Mouse (Mus musculus) CH12.LX (cell line): ENCODE measurements around the gene Gpcpd1. TPM values are rescaled to one million over a fixed set of nuclear protein-coding genes. Genes with fewer than 3 reads are reported as not detected.

ENCODE experiments used
- DNase-seq: peaks from one replicate; pipeline ENCODE4 v3.0.0-alpha.2; 2013; ENCODE audit errors: extremely low read depth
- H3K27ac ChIP-seq: 2 replicates; pipeline ENCODE4 v1.5.1; 2012; ENCODE audit warnings: low read depth, mild to moderate bottlenecking, control low read depth, moderate library complexity; ENCODE audit not compliant: insufficient read depth
- H3K27me3 ChIP-seq: replicated peaks from 2 replicates; pipeline ENCODE3; 2012; ENCODE audit warnings: inconsistent platforms
- H3K36me3 ChIP-seq, 2 experiments: replicated peaks in 1 of 2; 2 replicates each; pipeline versions ENCODE3 to v1.6.1; 2012; ENCODE audit warnings: inconsistent platforms in 1 of 2, low read length in 1 of 2, mild to moderate bottlenecking in 1 of 2, mixed read lengths in 1 of 2, moderate library complexity in 1 of 2; ENCODE audit not compliant: control insufficient read depth in 1 of 2, insufficient read depth in 1 of 2
- H3K4me1 ChIP-seq, 2 experiments: 2 replicates each; pipeline ENCODE4 v1.6.1; 2012; ENCODE audit warnings: inconsistent platforms in 1 of 2, moderate library complexity in 1 of 2; ENCODE audit not compliant: insufficient read depth in 2 of 2, control insufficient read depth in 1 of 2
- H3K4me2 ChIP-seq: 2 replicates; pipeline ENCODE4 v1.6.1; 2012; ENCODE audit warnings: low read depth, mild to moderate bottlenecking, control low read depth; ENCODE audit not compliant: poor library complexity, insufficient read depth, severe bottlenecking
- H3K4me3 ChIP-seq, 3 experiments: fragments of 150-350 bp in 1 of 3; sonication (generic) in 1 of 3; replicated peaks in 1 of 3; 2 replicates each; pipeline versions ENCODE3 to v1.5.1; 2011 to 2012; ENCODE audit warnings: low read depth in 2 of 3, low read length in 2 of 3, mild to moderate bottlenecking in 2 of 3, moderate library complexity in 2 of 3, control low read depth in 1 of 3, improper control_type of control experiment in 1 of 3, inconsistent platforms in 1 of 3, mixed read lengths in 1 of 3; ENCODE audit not compliant: poor library complexity in 1 of 3
- H3K79me2 ChIP-seq: replicated peaks from 2 replicates; pipeline ENCODE4 v1.6.1; 2012; ENCODE audit warnings: mild to moderate bottlenecking, moderate library complexity; ENCODE audit not compliant: control insufficient read depth, poor library complexity, insufficient read depth, severe bottlenecking; ENCODE audit errors: extremely low read depth
- H3K9ac ChIP-seq: 2 replicates; pipeline ENCODE4 v1.6.1; 2012; ENCODE audit warnings: low read depth, mild to moderate bottlenecking, control low read depth, moderate library complexity; ENCODE audit not compliant: insufficient read depth
- H3K9me3 ChIP-seq: replicated peaks from 2 replicates; pipeline ENCODE3; 2012; ENCODE audit warnings: low read length, inconsistent platforms, mixed read lengths
- E2F4 ChIP-seq: IDR thresholded peaks from 2 replicates; pipeline ENCODE4 v1.6.1; 2011; ENCODE audit warnings: low read depth, low read length, improper control_type of control experiment; ENCODE audit not compliant: insufficient replicate concordance
- ETS1 ChIP-seq: conservative IDR thresholded peaks from 2 replicates; pipeline ENCODE4 v1.6.1; 2012; ENCODE audit warnings: low read depth, mild to moderate bottlenecking, inconsistent platforms, low read length, improper control_type of control experiment, moderate library complexity
- IRF4 ChIP-seq: IDR thresholded peaks from 2 replicates; pipeline ENCODE4 v1.6.1; 2014; ENCODE audit warnings: low read depth, mild to moderate bottlenecking, inconsistent platforms, low read length, improper control_type of control experiment
- JUN ChIP-seq: IDR thresholded peaks from 2 replicates; pipeline ENCODE4 v1.6.1; 2011; ENCODE audit warnings: low read depth, mild to moderate bottlenecking, low read length, improper control_type of control experiment, moderate library complexity; ENCODE audit not compliant: insufficient read depth
- JUND ChIP-seq: conservative IDR thresholded peaks from 2 replicates; pipeline ENCODE4 v1.6.1; 2011; ENCODE audit warnings: low read depth, low read length, improper control_type of control experiment
- KAT2A ChIP-seq: IDR thresholded peaks from 2 replicates; pipeline ENCODE4 v1.6.1; 2012; ENCODE audit warnings: low read length, improper control_type of control experiment, inconsistent platforms; ENCODE audit not compliant: insufficient replicate concordance
- MAFK ChIP-seq: IDR thresholded peaks from 2 replicates; pipeline ENCODE4 v1.6.1; 2011; ENCODE audit warnings: low read length, improper control_type of control experiment; ENCODE audit not compliant: insufficient replicate concordance
- MEF2A ChIP-seq: IDR thresholded peaks from 2 replicates; pipeline ENCODE4 v1.6.1; 2014; ENCODE audit warnings: low read depth, mild to moderate bottlenecking, inconsistent platforms, low read length, improper control_type of control experiment, borderline replicate concordance
- MXI1 ChIP-seq: IDR thresholded peaks from 2 replicates; pipeline ENCODE4 v1.6.1; 2011; ENCODE audit warnings: mild to moderate bottlenecking, low read depth, low read length, improper control_type of control experiment
- NRF1 ChIP-seq: IDR thresholded peaks from 2 replicates; pipeline ENCODE4 v1.6.1; 2014; ENCODE audit warnings: low read depth, mild to moderate bottlenecking, inconsistent platforms, low read length, improper control_type of control experiment, moderate library complexity
- POLR2AphosphoS2 ChIP-seq: IDR thresholded peaks from 2 replicates; pipeline ENCODE4 v1.6.1; 2011; ENCODE audit warnings: low read depth, low read length, improper control_type of control experiment
- RAD21 ChIP-seq: IDR thresholded peaks from 2 replicates; pipeline ENCODE4 v1.6.1; 2011; ENCODE audit warnings: low read depth, mild to moderate bottlenecking, low read length, improper control_type of control experiment, moderate library complexity
- RCOR1 ChIP-seq: conservative IDR thresholded peaks from 2 replicates; pipeline ENCODE4 v1.6.1; 2012; ENCODE audit warnings: low read depth, mild to moderate bottlenecking, inconsistent platforms, low read length, improper control_type of control experiment
- TBP ChIP-seq: conservative IDR thresholded peaks from 2 replicates; pipeline ENCODE4 v1.6.1; 2011; ENCODE audit warnings: low read depth, low read length, improper control_type of control experiment
- UBTF ChIP-seq: IDR thresholded peaks from 2 replicates; pipeline ENCODE4 v1.6.1; 2012; ENCODE audit warnings: low read depth, mild to moderate bottlenecking, inconsistent platforms, low read length, improper control_type of control experiment, moderate library complexity
- USF1 ChIP-seq: IDR thresholded peaks from 2 replicates; pipeline ENCODE4 v1.6.1; 2014; ENCODE audit warnings: low read depth, mild to moderate bottlenecking, inconsistent platforms, low read length, improper control_type of control experiment
- ZKSCAN1 ChIP-seq: IDR thresholded peaks from 2 replicates; pipeline ENCODE4 v1.6.1; 2012; ENCODE audit warnings: low read depth, inconsistent platforms, low read length, improper control_type of control experiment, borderline replicate concordance
- ZMIZ1 ChIP-seq: IDR thresholded peaks from 2 replicates; pipeline ENCODE4 v1.6.1; 2012; ENCODE audit warnings: low read depth, mild to moderate bottlenecking, inconsistent platforms, low read length, improper control_type of control experiment
- ZNF384 ChIP-seq: IDR thresholded peaks from 2 replicates; pipeline ENCODE4 v1.6.1; 2012; ENCODE audit warnings: low read depth, low read length, improper control_type of control experiment, inconsistent platforms
- dilution Hi-C: fragments of 300-500 bp; cut with MboI; formaldehyde crosslinking; loops from 2 replicates; pipeline ENCODE4 v1.14.3; 2020; ENCODE audit warnings: low sequenced_read_pairs; ENCODE audit not compliant: extremely low pct_unique_long_range_greater_than_20kb, extremely low pct_ligation_motif_present
- in situ Hi-C: fragments of 300-500 bp; cut with MboI; formaldehyde crosslinking; loops from 3 replicates; pipeline ENCODE4 v1.14.3; 2019; ENCODE audit warnings: low sequenced_read_pairs, low pct_ligation_motif_present, low pct_unique_long_range_greater_than_20kb, mixed read lengths
- polyA plus RNA-seq: library from polyadenylated mRNA; unstranded; fragments of >175 nt; gene quantifications from 2 replicates; pipeline ENCODE4 v1.2.1, GENCODE M21; 2012; ENCODE audit warnings: low read depth; ENCODE audit not compliant: insufficient read length
- total RNA-seq, 2 experiments: library from RNA; depleted of rRNA; stranded (reverse); fragments of 300-350 nt in 1 of 2; fragments of >200 nt in 1 of 2; gene quantifications; 2 replicates each; pipeline ENCODE4 v1.2.3; 2012 to 2014

Gene Gpcpd1
- total and polyA plus RNA-seq, 3 experiments: 30.9 to 60.8 (median 33.5) TPM

DNA sequence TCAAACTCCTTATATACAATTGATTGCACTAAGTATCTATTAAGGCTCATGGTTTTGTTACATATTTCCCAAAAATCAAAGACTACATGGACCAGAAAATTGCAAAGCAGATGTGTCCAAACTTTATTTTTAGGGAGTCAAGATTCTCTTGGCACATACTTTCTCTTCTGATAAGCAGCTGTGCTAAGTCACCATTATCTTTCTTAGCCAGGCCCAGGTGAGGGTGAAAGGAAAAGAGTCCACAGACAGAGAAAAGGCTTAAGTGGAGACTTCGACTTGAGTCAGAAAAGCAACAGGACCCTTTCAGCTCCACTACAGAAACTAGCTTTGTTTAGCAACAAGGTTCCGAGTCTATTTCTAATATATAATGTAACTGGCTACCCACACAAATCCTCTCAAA is 14.2 kb downstream of the Gpcpd1 start:
- no peaks in the 10 kb centered on the region for H3K27me3 ChIP-seq
- H3K9me3 ChIP-seq: no peaks in the 10 kb centered on the region
- H3K4me1 ChIP-seq: peaks cover 5 to 40% of the 10 kb centered on the region in 2 experiments; a peak in 3 of 4 replicates
- H3K36me3 ChIP-seq: peaks cover 17 to 31% of the 10 kb centered on the region in 2 experiments
- H3K79me2 ChIP-seq: peaks cover 67% of the 10 kb centered on the region
- DNase-seq: no peak
- no peak overlapping the region for H3K4me3 ChIP-seq
- peak overlapping the region; percentile 71; the same call in 1 of the 2 replicates for H3K9ac ChIP-seq
- dilution Hi-C loops (no loop called here), in situ Hi-C loops (loop anchor here (10.0 kb wide), 1 partner anchor 48 kb away; no protein-coding TSS in a partner anchor)
- TF ChIP-seq TBP (no peak), MAFK (no peak), MXI1 (no peak), ZMIZ1 (no peak), NRF1 (no peak), ZKSCAN1 (no peak), MEF2A (no peak), JUN (no peak), ZNF384 (no peak), UBTF (no peak), E2F4 (no peak), KAT2A (no peak), USF1 (no peak), ETS1 (no peak), RAD21 (no peak), JUND (no peak)
- TF ChIP-seq, all 38 proteins: peak for 0
- H3K27ac ChIP-seq: no peak overlapping the region
- H3K4me2 ChIP-seq: peak overlapping the region; percentile 78

DNA sequence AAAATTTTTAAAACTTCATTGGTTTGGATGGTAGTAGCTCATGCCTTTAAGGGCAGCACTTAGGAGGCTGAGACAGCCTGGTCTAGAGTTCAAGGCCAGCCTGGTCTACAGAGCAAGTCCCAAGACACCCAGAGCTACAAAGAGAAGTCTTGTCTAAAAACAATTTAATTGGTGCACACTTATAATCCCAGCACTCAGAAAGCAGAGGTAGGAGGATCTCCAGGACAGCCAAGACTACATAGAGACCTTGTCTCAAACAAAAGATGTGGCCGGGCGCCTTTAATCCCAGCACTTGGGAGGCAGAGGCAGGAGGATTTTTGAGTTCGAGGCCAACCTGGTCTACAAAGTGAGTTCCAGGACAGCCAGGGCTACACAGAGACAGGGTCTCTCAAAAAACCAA is 14.9 kb downstream of the Gpcpd1 start:
- DNase-seq: no peak
- in situ Hi-C loops (loop anchor here (10.0 kb wide), 1 partner anchor 48 kb away; no protein-coding TSS in a partner anchor), dilution Hi-C loops (no loop called here)
- no peak overlapping the region for H3K27ac ChIP-seq
- peak overlapping the region; percentile 31; the same call in 1 of the 2 replicates for H3K4me2 ChIP-seq
- H3K4me1 ChIP-seq: peaks cover 5 to 39% of the 10 kb centered on the region in 2 experiments; a peak in 3 of 4 replicates
- H3K36me3 ChIP-seq: peaks cover 22 to 37% of the 10 kb centered on the region in 2 experiments
- no peaks in the 10 kb centered on the region for H3K27me3 ChIP-seq
- no peak for TF ChIP-seq MXI1
- no peak for TF ChIP-seq POLR2AphosphoS2
- TF ChIP-seq RCOR1: no peak
- TF ChIP-seq IRF4: no peak
- no peak for TF ChIP-seq ZMIZ1
- no peak for TF ChIP-seq E2F4
- H3K9ac ChIP-seq: no peak overlapping the region
- no peak overlapping the region for H3K4me3 ChIP-seq
- peaks cover 70% of the 10 kb centered on the region for H3K79me2 ChIP-seq
- H3K9me3 ChIP-seq: no peaks in the 10 kb centered on the region
